In the genomic region with DNA sequence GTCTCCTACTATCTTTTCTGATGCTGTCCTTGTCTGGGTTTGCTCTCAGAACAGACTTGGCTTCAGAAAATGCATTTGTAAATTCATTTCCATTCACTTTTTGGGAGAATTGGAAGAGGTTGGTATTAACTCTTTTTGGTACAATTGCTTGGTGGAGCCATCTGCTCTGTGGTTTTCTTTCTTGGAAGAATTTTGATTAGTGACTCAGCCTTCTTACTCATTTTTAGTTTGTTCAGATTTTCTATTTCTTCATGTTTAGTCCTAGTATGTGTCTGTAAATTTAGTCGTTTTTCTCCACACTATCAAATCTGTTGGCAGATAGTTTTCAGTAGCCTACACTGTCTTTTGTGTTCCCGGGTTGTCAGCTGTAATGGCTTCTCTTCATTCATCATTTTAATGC, we compare ENCODE assay signal across 22 mouse cellular contexts.
DNase-seq lines count a peak whose midpoint lies in the region; ATAC-seq and TF ChIP-seq lines count a peak whose summit lies in the region.
"Had no signal": no experiment of that assay in that cellular context is flagged by ENCODE, and none has a peak within 500 bp of the region (broad histone marks: within the 10 kb centered on the region; RNA-seq: fewer than 3 reads in every experiment).

No protein-coding gene starts in this region.

- no peak for TF ChIP-seq EP300 in liver, postnatal 0 days (IDR thresholded peaks at IDR 0.05; ENCODE audit: low read depth)

- no peak for TF ChIP-seq CTCF in forebrain, postnatal 0 days (IDR thresholded peaks at IDR 0.05; ENCODE audit: low read depth)
- no peak for TF ChIP-seq CTCF in C2C12 (IDR thresholded peaks at IDR 0.05; ENCODE audit: control insufficient read depth, insufficient read depth, insufficient read length)
- no peak for TF ChIP-seq CTCF in liver, postnatal 0 days (IDR thresholded peaks at IDR 0.05; ENCODE audit: low read depth)

- no peak overlapping the region for H3K4me3 ChIP-seq in forebrain, postnatal 0 days (ENCODE audit: low read depth, low read length)
- H3K4me3 ChIP-seq in forebrain, embryonic 14.5 days (ENCODE audit: low read depth, low read length), result no peak overlapping the region
- no peak overlapping the region for H3K4me3 ChIP-seq in C2C12 (ENCODE audit: insufficient read depth, poor library complexity, severe bottlenecking)
- H3K4me3 ChIP-seq in limb, embryonic 10.5 days, result no peak overlapping the region
- no peak overlapping the region for H3K4me3 ChIP-seq in liver, postnatal 0 days (ENCODE audit: low read depth, low read length)
- H3K4me3 ChIP-seq: embryonic facial prominence, embryonic 15.5 days; forebrain, embryonic 12.5 days; heart, embryonic 10.5 days; hindbrain, embryonic 12.5 days had no signal

- no peak overlapping the region for H3K27ac ChIP-seq in forebrain, postnatal 0 days (ENCODE audit: low read depth, low read length)
- no peak overlapping the region for H3K27ac ChIP-seq in forebrain, embryonic 14.5 days (ENCODE audit: low read depth, low read length)
- H3K27ac ChIP-seq in limb, embryonic 10.5 days, result no peak overlapping the region
- H3K27ac ChIP-seq in liver, postnatal 0 days (ENCODE audit: low read depth), result no peak overlapping the region
- H3K27ac ChIP-seq: embryonic facial prominence, embryonic 15.5 days; forebrain, embryonic 12.5 days; heart, embryonic 10.5 days; hindbrain, embryonic 12.5 days had no signal

- ATAC-seq in forebrain, postnatal 0 days, result no peak
- no peak for ATAC-seq in forebrain, embryonic 14.5 days
- no peak for ATAC-seq in liver, postnatal 0 days
- ATAC-seq: activated CD4-positive, CD25-positive, alpha-beta regulatory T cell, adult 4 months; hindbrain, embryonic 16.5 days; inflammation-experienced regulatory T-cells, adult 6 months; Patski had no signal

- peak; percentile 34 for DNase-seq in forebrain, postnatal 0 days
- DNase-seq in forebrain, embryonic 14.5 days (ENCODE audit: low spot score), result no peak
- peak; percentile 44 for DNase-seq in brain, adult 2 months (ENCODE audit: low read depth, low spot score)
- DNase-seq in telencephalon, adult 2 months (ENCODE audit: low read depth, low spot score), result peak; percentile 35
- DNase-seq in limb, embryonic 10.5 days (ENCODE audit: low spot score), result no peak
- DNase-seq in liver, postnatal 0 days, result no peak
- DNase-seq: adrenal gland, postnatal 14 days; cerebellum, adult 2 months; cerebellum, postnatal 10 days; gastrocnemius, postnatal 10 days; heart, adult 18-20 months; heart, postnatal 10 days; heart, postnatal 4 days had no signal

- H3K79me3 ChIP-seq in C2C12 (ENCODE audit: low read depth), result no peaks in the 10 kb centered on the region

- no peak overlapping the region for H3K9ac ChIP-seq in forebrain, postnatal 0 days
- H3K9ac ChIP-seq in forebrain, embryonic 14.5 days (ENCODE audit: low read length), result no peak overlapping the region
- no peak overlapping the region for H3K9ac ChIP-seq in liver, postnatal 0 days (replicated peaks)
- H3K9ac ChIP-seq: embryonic facial prominence, embryonic 15.5 days; forebrain, embryonic 12.5 days; hindbrain, embryonic 12.5 days had no signal

- 62% methylated on average over 2 of the region's 2 CpGs for WGBS in forebrain, postnatal 0 days
- WGBS in forebrain, embryonic 14.5 days, result 88% methylated on average over 2 of the region's 2 CpGs
- 83% methylated on average over 2 of the region's 2 CpGs for WGBS in limb, embryonic 10.5 days
- WGBS in liver, postnatal 0 days (ENCODE audit: insufficient replicate concordance), result 68% methylated on average over 2 of the region's 2 CpGs

- no peaks in the 10 kb centered on the region for H3K9me3 ChIP-seq in forebrain, postnatal 0 days (ENCODE audit: low read length)
- no peaks in the 10 kb centered on the region for H3K9me3 ChIP-seq in forebrain, embryonic 14.5 days (replicated peaks; ENCODE audit: control insufficient read depth, low read length)
- no peaks in the 10 kb centered on the region for H3K9me3 ChIP-seq in limb, embryonic 10.5 days (replicated peaks)
- no peaks in the 10 kb centered on the region for H3K9me3 ChIP-seq in liver, postnatal 0 days (ENCODE audit: low read length)
- H3K9me3 ChIP-seq: embryonic facial prominence, embryonic 15.5 days; forebrain, embryonic 12.5 days; heart, embryonic 10.5 days; hindbrain, embryonic 12.5 days had no signal

- no peak overlapping the region for H3ac ChIP-seq in C2C12 (ENCODE audit: control insufficient read depth, insufficient read length, low read depth)

- no peaks in the 10 kb centered on the region for H3K4me1 ChIP-seq in forebrain, postnatal 0 days (ENCODE audit: insufficient read depth)
- no peaks in the 10 kb centered on the region for H3K4me1 ChIP-seq in forebrain, embryonic 14.5 days (ENCODE audit: control insufficient read depth, insufficient read depth, low read length)
- no peaks in the 10 kb centered on the region for H3K4me1 ChIP-seq in limb, embryonic 10.5 days
- no peaks in the 10 kb centered on the region for H3K4me1 ChIP-seq in liver, postnatal 0 days (ENCODE audit: insufficient read depth)
- H3K4me1 ChIP-seq: embryonic facial prominence, embryonic 15.5 days; forebrain, embryonic 12.5 days; heart, embryonic 10.5 days; hindbrain, embryonic 12.5 days had no signal

- H3K36me3 ChIP-seq in forebrain, postnatal 0 days (ENCODE audit: insufficient read depth), result no peaks in the 10 kb centered on the region
- no peaks in the 10 kb centered on the region for H3K36me3 ChIP-seq in forebrain, embryonic 14.5 days (ENCODE audit: control insufficient read depth, insufficient read depth, low read length)
- H3K36me3 ChIP-seq in C2C12 (ENCODE audit: control insufficient read depth, insufficient read depth), result no peaks in the 10 kb centered on the region
- H3K36me3 ChIP-seq in limb, embryonic 10.5 days, result no peaks in the 10 kb centered on the region
- H3K36me3 ChIP-seq in liver, postnatal 0 days (replicated peaks; ENCODE audit: insufficient read depth, low read length), result no peaks in the 10 kb centered on the region
- H3K36me3 ChIP-seq: embryonic facial prominence, embryonic 15.5 days; forebrain, embryonic 12.5 days; heart, embryonic 10.5 days; hindbrain, embryonic 12.5 days had no signal

- H3K4me2 ChIP-seq in forebrain, postnatal 0 days (ENCODE audit: low read depth), result no peak overlapping the region
- no peak overlapping the region for H3K4me2 ChIP-seq in forebrain, embryonic 14.5 days (ENCODE audit: low read length)
- H3K4me2 ChIP-seq in liver, postnatal 0 days (ENCODE audit: low read depth, low read length), result no peak overlapping the region
- H3K4me2 ChIP-seq: embryonic facial prominence, embryonic 15.5 days; forebrain, embryonic 12.5 days; hindbrain, embryonic 12.5 days had no signal

- H3K79me2 ChIP-seq in C2C12 (ENCODE audit: control insufficient read depth, insufficient read depth), result no peaks in the 10 kb centered on the region

- no peaks in the 10 kb centered on the region for H3K27me3 ChIP-seq in forebrain, postnatal 0 days (ENCODE audit: insufficient read depth, low read length)
- no peaks in the 10 kb centered on the region for H3K27me3 ChIP-seq in forebrain, embryonic 14.5 days (replicated peaks; ENCODE audit: control insufficient read depth, insufficient read depth, low read length)
- H3K27me3 ChIP-seq in C2C12 (ENCODE audit: control insufficient read depth, insufficient read depth, insufficient read length), result no peaks in the 10 kb centered on the region
- no peaks in the 10 kb centered on the region for H3K27me3 ChIP-seq in limb, embryonic 10.5 days (ENCODE audit: low read depth, poor library complexity, severe bottlenecking)
- no peaks in the 10 kb centered on the region for H3K27me3 ChIP-seq in liver, postnatal 0 days (ENCODE audit: insufficient read depth, low read length)
- H3K27me3 ChIP-seq: embryonic facial prominence, embryonic 15.5 days; forebrain, embryonic 12.5 days; hindbrain, embryonic 12.5 days; Patski had no signal

TF ChIP-seq in C2C12, 6 proteins besides CTCF, POLR2A, EP300 and RAD21:
- TF ChIP-seq MAX (IDR thresholded peaks at IDR 0.05) (no peak), FOSL1 (IDR thresholded peaks at IDR 0.05; ENCODE audit: insufficient read depth, low read length, poor library complexity, severe bottlenecking) (peak; percentile 58), MYOG (IDR thresholded peaks at IDR 0.05; ENCODE audit: control insufficient read depth, extremely low read depth, insufficient read length) (no peak), USF1 (IDR thresholded peaks at IDR 0.05; ENCODE audit: low read depth) (no peak), MYOD1 (IDR thresholded peaks at IDR 0.05; ENCODE audit: control insufficient read depth, insufficient read length, low read depth) (no peak)

Comparison
In these comparisons a context has a peak if more than half of its experiments do, and no peak if none do; other contexts are left out.
1. DNase-seq: peak in forebrain, postnatal 0 days (single experiment), brain, adult 2 months (single experiment) and telencephalon, adult 2 months (single experiment); none in forebrain, embryonic 14.5 days (single experiment), limb, embryonic 10.5 days (single experiment) and liver, postnatal 0 days (single experiment).